Mouse (Mus musculus) forebrain, embryonic 12.5 days (tissue): ENCODE measurements at regions not wholly inside any gene's neighbourhood (a gene's known extent, or its start where the extent isn't known, plus 50 kb on each side); places are given as distances from the start of the nearest gene placed in this dataset.
A peak's percentile ranks its signal among the peaks of the same experiment; 100 is the strongest.

Experiments used
- ATAC-seq: fragments of 200-750 bp; cut with Nextera tagmentation; 2 replicates; pipeline ENCODE4 v1.8.0; 2017; ENCODE audit warnings: moderate TSS enrichment; ENCODE audit not compliant: low FRiP score
- H3K27ac ChIP-seq: fragments of 300-500 bp; sonication (generic); 2 replicates; pipeline ENCODE4 v1.5.1; 2016; ENCODE audit warnings: mild to moderate bottlenecking
- H3K27me3 ChIP-seq: fragments of 300-500 bp; sonication (generic); 2 replicates; pipeline ENCODE4 v1.6.1; 2016; ENCODE audit warnings: mild to moderate bottlenecking
- H3K36me3 ChIP-seq: fragments of 300-500 bp; sonication (generic); replicated peaks from 2 replicates; pipeline ENCODE4 v1.6.1; 2016; ENCODE audit warnings: mild to moderate bottlenecking
- H3K4me1 ChIP-seq: fragments of 300-500 bp; sonication (generic); 2 replicates; pipeline ENCODE4 v1.6.1; 2016
- H3K4me2 ChIP-seq: fragments of 300-500 bp; sonication (generic); 2 replicates; pipeline ENCODE4 v1.6.1; 2016; ENCODE audit warnings: mild to moderate bottlenecking, moderate library complexity
- H3K4me3 ChIP-seq: fragments of 300-500 bp; sonication (generic); replicated peaks from 2 replicates; pipeline ENCODE4 v1.5.1; 2016; ENCODE audit warnings: mild to moderate bottlenecking
- H3K9ac ChIP-seq: fragments of 300-500 bp; sonication (generic); 2 replicates; pipeline ENCODE4 v1.6.1; 2016; ENCODE audit warnings: mild to moderate bottlenecking
- H3K9me3 ChIP-seq: fragments of 300-500 bp; sonication (generic); 2 replicates; pipeline ENCODE4 v1.6.1; 2016
- WGBS: fragments of 180-500 bp; shearing (Covaris S2); methylation state at CpG from one replicate; pipeline ENCODE4 v1.1.7; 2016; 5-methylcytosine and 5-hydroxymethylcytosine counted together

GRCm38 (mm10) chr19:20181854-20182253 lies 208.9 kb downstream of the Anxa1 start:
- Histone ChIP-seq H3K4me3 (no peak overlapping the region), H3K27ac (no peak overlapping the region), H3K4me1 (no peaks in the 10 kb centered on the region), H3K4me2 (no peak overlapping the region), H3K9me3 (no peaks in the 10 kb centered on the region), H3K27me3 (no peaks in the 10 kb centered on the region), H3K36me3 (no peaks in the 10 kb centered on the region), H3K9ac (no peak overlapping the region)
- ATAC-seq: no peak
- WGBS: 83% methylated on average over 4 of the region's 4 CpGs

- H3K4me2 ChIP-seq: no peak overlapping the region
- H3K27ac ChIP-seq: no peak overlapping the region
- WGBS: 86% methylated on average over 1 of the region's 1 CpGs
- ATAC-seq: no peak
- no peak overlapping the region for H3K4me3 ChIP-seq
- H3K4me1 ChIP-seq: no peaks in the 10 kb centered on the region
- no peaks in the 10 kb centered on the region for H3K9me3 ChIP-seq
- no peak overlapping the region for H3K9ac ChIP-seq
- H3K36me3 ChIP-seq: no peaks in the 10 kb centered on the region
- no peaks in the 10 kb centered on the region for H3K27me3 ChIP-seq
Measured at GRCm38 (mm10) chr19:20161502-20161901, 229.2 kb downstream of the Anxa1 start.

GRCm38 (mm10) chr19:20156398-20156937 lies 234.3 kb downstream of the Anxa1 start:
- no peak for ATAC-seq
- no peaks in the 10 kb centered on the region for H3K4me1 ChIP-seq
- no peak overlapping the region for H3K4me2 ChIP-seq
- WGBS: 59% methylated on average over 1 of the region's 1 CpGs
- no peak overlapping the region for H3K4me3 ChIP-seq
- H3K27me3 ChIP-seq: no peaks in the 10 kb centered on the region
- no peaks in the 10 kb centered on the region for H3K36me3 ChIP-seq
- no peak overlapping the region for H3K27ac ChIP-seq
- H3K9ac ChIP-seq: no peak overlapping the region
- H3K9me3 ChIP-seq: no peaks in the 10 kb centered on the region

GRCm38 (mm10) chr19:20139506-20139905 lies 251.2 kb downstream of the Anxa1 start:
- no peak for ATAC-seq
- Histone ChIP-seq H3K27me3 (no peaks in the 10 kb centered on the region), H3K27ac (no peak overlapping the region), H3K9ac (no peak overlapping the region), H3K36me3 (no peaks in the 10 kb centered on the region), H3K9me3 (no peaks in the 10 kb centered on the region), H3K4me1 (no peaks in the 10 kb centered on the region), H3K4me2 (no peak overlapping the region), H3K4me3 (no peak overlapping the region)
- WGBS: 97% methylated on average over 12 of the region's 12 CpGs

GRCm38 (mm10) chr19:20123546-20124195 lies 267.1 kb downstream of the Anxa1 start:
- Histone ChIP-seq H3K4me2 (no peak overlapping the region), H3K4me1 (peaks cover 5% of the 10 kb centered on the region), H3K9ac (no peak overlapping the region), H3K9me3 (no peaks in the 10 kb centered on the region), H3K27ac (no peak overlapping the region), H3K36me3 (no peaks in the 10 kb centered on the region), H3K27me3 (no peaks in the 10 kb centered on the region), H3K4me3 (no peak overlapping the region)
- ATAC-seq: no peak
- 80% methylated on average over 2 of the region's 2 CpGs for WGBS

GRCm38 (mm10) chr19:20122475-20122874 lies 268.3 kb downstream of the Anxa1 start:
- H3K9ac ChIP-seq: no peak overlapping the region
- H3K4me2 ChIP-seq: no peak overlapping the region
- peak; percentile 93 for ATAC-seq

GRCm38 (mm10) chr19:20114237-20114636 lies 276.5 kb downstream of the Anxa1 start:
- ATAC-seq: no peak
- Histone ChIP-seq H3K27me3 (no peaks in the 10 kb centered on the region), H3K36me3 (no peaks in the 10 kb centered on the region), H3K27ac (no peak overlapping the region), H3K9me3 (no peaks in the 10 kb centered on the region), H3K4me3 (no peak overlapping the region), H3K4me2 (no peak overlapping the region), H3K9ac (no peak overlapping the region), H3K4me1 (no peaks in the 10 kb centered on the region)
- WGBS: 90% methylated on average over 3 of the region's 3 CpGs

More at GRCm38 (mm10) chr19:20122475-20122874, 268.3 kb downstream of the Anxa1 start:
- H3K27ac ChIP-seq: peak overlapping the region; percentile 36; the same call in 1 of the 2 replicates
- no peak overlapping the region for H3K4me3 ChIP-seq
- H3K27me3 ChIP-seq: no peaks in the 10 kb centered on the region
- no peaks in the 10 kb centered on the region for H3K36me3 ChIP-seq
- no peaks in the 10 kb centered on the region for H3K9me3 ChIP-seq
- WGBS: 9% methylated on average over 4 of the region's 4 CpGs
- H3K4me1 ChIP-seq: peaks cover 5% of the 10 kb centered on the region
